Mouse (Mus musculus): ENCODE data around the gene Maml3. TPM values are rescaled to one million over a fixed set of nuclear protein-coding genes. Genes with fewer than 3 reads are reported as not detected.
A peak's percentile ranks its signal among the peaks of the same experiment; 100 is the strongest.

Maml3 gene
- polyA plus RNA-seq, 1 experiment from 2014 or later: 9.2 TPM

- Histone ChIP-seq H3K9me3 (no peaks in the 10 kb centered on the region), H3K4me3 (no peak overlapping the region), H3K27me3 (replicated peaks) (no peaks in the 10 kb centered on the region), H3K9ac (no peak overlapping the region), H3K4me1 (peaks cover 42% of the 10 kb centered on the region), H3K36me3 (no peaks in the 10 kb centered on the region), H3K27ac (peak overlapping the region; percentile 86), H3K4me2 (replicated peaks) (no peak overlapping the region)
- WGBS: 64% methylated on average over 17 of the region's 17 CpGs
- ATAC-seq (ENCODE audit: low FRiP score, low read depth): no peak
Measured at GRCm38 (mm10) chr3:51748436-51749376, 356.2 kb downstream of the Maml3 start.

GRCm38 (mm10) chr3:51746816-51747215 is 358.1 kb downstream of the Maml3 start:
- Histone ChIP-seq H3K4me2 (replicated peaks) (no peak overlapping the region), H3K9me3 (no peaks in the 10 kb centered on the region), H3K4me1 (peaks cover 45% of the 10 kb centered on the region), H3K27ac (no peak overlapping the region), H3K9ac (no peak overlapping the region), H3K36me3 (no peaks in the 10 kb centered on the region), H3K4me3 (no peak overlapping the region), H3K27me3 (replicated peaks) (no peaks in the 10 kb centered on the region)
- ATAC-seq (ENCODE audit: low FRiP score, low read depth): no peak
- 49% methylated on average over 8 of the region's 8 CpGs for WGBS

GRCm38 (mm10) chr3:51745162-51745561 is 359.7 kb downstream of the Maml3 start:
- WGBS: 79% methylated on average over 8 of the region's 8 CpGs
- Histone ChIP-seq H3K9ac (no peak overlapping the region), H3K4me2 (replicated peaks) (no peak overlapping the region), H3K27me3 (replicated peaks) (no peaks in the 10 kb centered on the region), H3K9me3 (no peaks in the 10 kb centered on the region), H3K27ac (no peak overlapping the region), H3K4me3 (no peak overlapping the region), H3K36me3 (no peaks in the 10 kb centered on the region), H3K4me1 (peaks cover 37% of the 10 kb centered on the region)
- ATAC-seq (ENCODE audit: low FRiP score, low read depth): no peak

GRCm38 (mm10) chr3:51744339-51744759 is 360.5 kb downstream of the Maml3 start:
- ATAC-seq (ENCODE audit: low FRiP score, low read depth): no peak
- Histone ChIP-seq H3K9me3 (no peaks in the 10 kb centered on the region), H3K36me3 (no peaks in the 10 kb centered on the region), H3K27ac (no peak overlapping the region), H3K27me3 (replicated peaks) (no peaks in the 10 kb centered on the region), H3K4me1 (peaks cover 36% of the 10 kb centered on the region), H3K9ac (no peak overlapping the region), H3K4me3 (no peak overlapping the region), H3K4me2 (replicated peaks) (no peak overlapping the region)
- WGBS: 77% methylated on average over 4 of the region's 4 CpGs

GRCm38 (mm10) chr3:51742405-51742804 is 362.5 kb downstream of the Maml3 start:
- WGBS: 94% methylated on average over 6 of the region's 6 CpGs
- Histone ChIP-seq H3K27me3 (replicated peaks) (no peaks in the 10 kb centered on the region), H3K4me1 (peaks cover 38% of the 10 kb centered on the region), H3K4me3 (no peak overlapping the region), H3K27ac (no peak overlapping the region), H3K9ac (no peak overlapping the region), H3K36me3 (no peaks in the 10 kb centered on the region), H3K4me2 (replicated peaks) (no peak overlapping the region), H3K9me3 (no peaks in the 10 kb centered on the region)
- no peak for ATAC-seq (ENCODE audit: low FRiP score, low read depth)

GRCm38 (mm10) chr3:51741824-51742223 is 363.1 kb downstream of the Maml3 start:
- ATAC-seq (ENCODE audit: low FRiP score, low read depth): no peak
- H3K4me3 ChIP-seq: no peak overlapping the region
- 60% methylated on average over 10 of the region's 10 CpGs for WGBS
- H3K4me1 ChIP-seq: peaks cover 33% of the 10 kb centered on the region
- no peak overlapping the region for H3K27ac ChIP-seq
- H3K27me3 ChIP-seq (replicated peaks): no peaks in the 10 kb centered on the region
- no peak overlapping the region for H3K9ac ChIP-seq
- H3K9me3 ChIP-seq: no peaks in the 10 kb centered on the region
- no peak overlapping the region for H3K4me2 ChIP-seq (replicated peaks)
- no peaks in the 10 kb centered on the region for H3K36me3 ChIP-seq

- Histone ChIP-seq H3K4me1 (peaks cover 31% of the 10 kb centered on the region), H3K27ac (peak overlapping the region; percentile 85), H3K36me3 (no peaks in the 10 kb centered on the region), H3K9me3 (no peaks in the 10 kb centered on the region), H3K9ac (no peak overlapping the region), H3K27me3 (replicated peaks) (no peaks in the 10 kb centered on the region), H3K4me3 (no peak overlapping the region), H3K4me2 (replicated peaks) (peak overlapping the region; percentile 33; the same call in 1 of the 2 replicates)
- no peak for ATAC-seq (ENCODE audit: low FRiP score, low read depth)
Measured at GRCm38 (mm10) chr3:51739835-51740112, 365.1 kb downstream of the Maml3 start.

GRCm38 (mm10) chr3:51739049-51739834 is 365.6 kb downstream of the Maml3 start:
- Histone ChIP-seq H3K4me2 (replicated peaks) (peak overlapping the region; percentile 33), H3K9ac (peak overlapping the region; percentile 38; the same call in 1 of the 2 replicates), H3K27me3 (replicated peaks) (no peaks in the 10 kb centered on the region), H3K9me3 (no peaks in the 10 kb centered on the region), H3K36me3 (no peaks in the 10 kb centered on the region), H3K4me3 (no peak overlapping the region), H3K4me1 (peaks cover 31% of the 10 kb centered on the region), H3K27ac (peak overlapping the region; percentile 85)
- 3% methylated on average over 12 of the region's 12 CpGs for WGBS
- peak; percentile 90 for ATAC-seq (ENCODE audit: low FRiP score, low read depth)

GRCm38 (mm10) chr3:51733685-51734084 is 371.2 kb downstream of the Maml3 start:
- H3K27ac ChIP-seq: no peak overlapping the region

GRCm38 (mm10) chr3:51731949-51732636 is 372.8 kb downstream of the Maml3 start:
- peak; percentile 39; the same call in 1 of the 2 replicates for ATAC-seq (ENCODE audit: low FRiP score, low read depth)
- Histone ChIP-seq H3K36me3 (no peaks in the 10 kb centered on the region), H3K9me3 (no peaks in the 10 kb centered on the region), H3K4me1 (peaks cover 35% of the 10 kb centered on the region), H3K27me3 (replicated peaks) (no peaks in the 10 kb centered on the region), H3K27ac (no peak overlapping the region), H3K4me2 (replicated peaks) (no peak overlapping the region), H3K9ac (no peak overlapping the region), H3K4me3 (no peak overlapping the region)
- WGBS: 69% methylated on average over 16 of the region's 16 CpGs

More at GRCm38 (mm10) chr3:51733685-51734084, 371.2 kb downstream of the Maml3 start:
- Histone ChIP-seq H3K9me3 (no peaks in the 10 kb centered on the region), H3K4me1 (peaks cover 26% of the 10 kb centered on the region), H3K36me3 (no peaks in the 10 kb centered on the region), H3K4me3 (no peak overlapping the region), H3K9ac (no peak overlapping the region), H3K4me2 (replicated peaks) (no peak overlapping the region), H3K27me3 (replicated peaks) (no peaks in the 10 kb centered on the region)
- no peak for ATAC-seq (ENCODE audit: low FRiP score, low read depth)
- 92% methylated on average over 3 of the region's 3 CpGs for WGBS

GRCm38 (mm10) chr3:51730662-51731061 is 374.2 kb downstream of the Maml3 start:
- Histone ChIP-seq H3K4me1 (peaks cover 35% of the 10 kb centered on the region), H3K9ac (no peak overlapping the region), H3K4me2 (replicated peaks) (no peak overlapping the region), H3K27ac (no peak overlapping the region), H3K4me3 (no peak overlapping the region), H3K27me3 (replicated peaks) (no peaks in the 10 kb centered on the region), H3K9me3 (no peaks in the 10 kb centered on the region), H3K36me3 (no peaks in the 10 kb centered on the region)
- WGBS: 89% methylated on average over 7 of the region's 7 CpGs
- no peak for ATAC-seq (ENCODE audit: low FRiP score, low read depth)

Data from neural tube, embryonic 12.5 days (tissue).